Mouse (Mus musculus): ENCODE measurements around the gene Prss27.

GRCm38 (mm10) chr17:24046026-24046425 lies 8.1 kb downstream of the Prss27 start:
- TF ChIP-seq CTCF (IDR thresholded peaks at IDR 0.05; ENCODE audit: control insufficient read depth, insufficient read depth, insufficient read length) (no peak), USF1 (IDR thresholded peaks at IDR 0.05; ENCODE audit: low read depth) (no peak), MAX (IDR thresholded peaks at IDR 0.05) (no peak), MYOD1 (IDR thresholded peaks at IDR 0.05; ENCODE audit: control insufficient read depth, insufficient read length, low read depth) (no peak), FOSL1 (IDR thresholded peaks at IDR 0.05; ENCODE audit: insufficient read depth, low read length, poor library complexity, severe bottlenecking) (no peak)
